Mouse (Mus musculus): ENCODE measurements around the gene Syt12. TPM values are rescaled to one million over a fixed set of nuclear protein-coding genes. Genes with fewer than 3 reads are reported as not detected.

Syt12 gene
- total RNA-seq, 4 experiments from 2014 or later, result 37.0 to 40.8 (median 38.8) TPM

- DNase-seq (ENCODE audit: low spot score in 2 of 2), result no peak
Observed at GRCm38 (mm10) chr19:4447445-4447844, 29.8 kb downstream of the Syt12 start.

- no peak for DNase-seq (ENCODE audit: low spot score in 2 of 2)
Observed at GRCm38 (mm10) chr19:4446661-4447420, 30.4 kb downstream of the Syt12 start.

- DNase-seq (ENCODE audit: low spot score in 2 of 2), result peak in 1 of 2 experiments; percentile 70
Observed at GRCm38 (mm10) chr19:4442408-4442807, 34.8 kb downstream of the Syt12 start.

GRCm38 (mm10) chr19:4441621-4442161, 35.6 kb downstream of the Syt12 start:
- no peak for DNase-seq (ENCODE audit: low spot score in 2 of 2)

- DNase-seq (ENCODE audit: low spot score in 2 of 2), result no peak
Observed at GRCm38 (mm10) chr19:4441090-4441591, 36.1 kb downstream of the Syt12 start.

GRCm38 (mm10) chr19:4440222-4440621, 37.0 kb downstream of the Syt12 start:
- DNase-seq (ENCODE audit: low spot score in 2 of 2), result no peak

- DNase-seq (ENCODE audit: low spot score in 2 of 2), result no peak
Observed at GRCm38 (mm10) chr19:4439161-4439801, 38.0 kb downstream of the Syt12 start, which contains the start of gene Rhod. TSS of gene Rhod (minus strand) at chr19:4439432.

- no peak for DNase-seq (ENCODE audit: low spot score in 2 of 2)
Observed at GRCm38 (mm10) chr19:4438791-4439160, 38.5 kb downstream of the Syt12 start.

GRCm38 (mm10) chr19:4437886-4438285, 39.4 kb downstream of the Syt12 start:
- DNase-seq (ENCODE audit: low spot score in 2 of 2), result no peak

GRCm38 (mm10) chr19:4436254-4436653, 41.0 kb downstream of the Syt12 start:
- DNase-seq (ENCODE audit: low spot score in 2 of 2), result no peak

- DNase-seq (ENCODE audit: low spot score in 2 of 2), result no peak
Observed at GRCm38 (mm10) chr19:4434999-4435398, 42.2 kb downstream of the Syt12 start.

GRCm38 (mm10) chr19:4433756-4434155, 43.5 kb downstream of the Syt12 start:
- no peak for DNase-seq (ENCODE audit: low spot score in 2 of 2)

- no peak for DNase-seq (ENCODE audit: low spot score in 2 of 2)
Observed at GRCm38 (mm10) chr19:4430091-4430620, 47.1 kb downstream of the Syt12 start.

GRCm38 (mm10) chr19:4425610-4426366, 51.5 kb downstream of the Syt12 start:
- DNase-seq (ENCODE audit: low spot score in 2 of 2), result no peak

GRCm38 (mm10) chr19:4423021-4423420, 54.2 kb downstream of the Syt12 start:
- DNase-seq (ENCODE audit: low spot score in 2 of 2), result no peak

- no peak for DNase-seq (ENCODE audit: low spot score in 2 of 2)
Observed at GRCm38 (mm10) chr19:4422581-4422980, 54.7 kb downstream of the Syt12 start.

GRCm38 (mm10) chr19:4420153-4420910, 56.9 kb downstream of the Syt12 start:
- DNase-seq (ENCODE audit: low spot score in 2 of 2), result no peak

GRCm38 (mm10) chr19:4419711-4420110, 57.5 kb downstream of the Syt12 start:
- no peak for DNase-seq (ENCODE audit: low spot score in 2 of 2)

- DNase-seq (ENCODE audit: low spot score in 2 of 2), result no peak
Observed at GRCm38 (mm10) chr19:4417713-4418112, 59.5 kb downstream of the Syt12 start.

GRCm38 (mm10) chr19:4417183-4417582, 60.1 kb downstream of the Syt12 start:
- DNase-seq (ENCODE audit: low spot score in 2 of 2), result no peak

GRCm38 (mm10) chr19:4414631-4415030, 62.6 kb downstream of the Syt12 start:
- no peak for DNase-seq (ENCODE audit: low spot score in 2 of 2)

Data from left cerebral cortex, adult 8-10 months (tissue).